Comparison of ENCODE assay signal across 15 mouse cellular contexts in genomic region chr4:156050391-156050980, GRCm38 (mm10). TPM values are rescaled to one million over a fixed set of nuclear protein-coding genes. Genes with fewer than 3 reads are reported as not detected.
A peak's percentile ranks its signal among the peaks of the same experiment; 100 is the strongest.
DNase-seq lines count a peak whose midpoint lies in the region; ATAC-seq and TF ChIP-seq lines count a peak whose summit lies in the region.
"Had no signal": no experiment of that assay in that cellular context is flagged by ENCODE, and none has a peak within 500 bp of the region (broad histone marks: within the 10 kb centered on the region; RNA-seq: fewer than 3 reads in every experiment).

No protein-coding gene starts in this region.

- H3K4me1 ChIP-seq in testis, adult 2 months (ENCODE audit: control insufficient read depth, insufficient read depth, low read length) = no peaks in the 10 kb centered on the region
- peaks cover 10% of the 10 kb centered on the region; the same call in 1 of the 2 replicates for H3K4me1 ChIP-seq in lung, embryonic 15.5 days
- H3K4me1 ChIP-seq: forebrain, embryonic 12.5 days had no signal

- TF ChIP-seq CTCF in testis, adult 2 months (IDR thresholded peaks at IDR 0.05; ENCODE audit: control insufficient read depth, insufficient read depth, insufficient replicate concordance, low read depth, low read length) = no peak

- H3K9ac ChIP-seq in lung, embryonic 15.5 days = no peak overlapping the region
- H3K9ac ChIP-seq: forebrain, embryonic 12.5 days had no signal

- no peak for DNase-seq in testis, postnatal 10 days (ENCODE audit: low spot score)
- DNase-seq in adrenal gland, postnatal 25 days = peak; percentile 60
- peak; percentile 45 for DNase-seq in testis, postnatal 14 days (ENCODE audit: low spot score)
- DNase-seq in spleen, postnatal 4 days (ENCODE audit: low spot score in 2 of 2) = no peak
- DNase-seq in layer of hippocampus, adult 9-11 months = no peak
- DNase-seq: kidney, postnatal 4 days had no signal

- 42% methylated on average over 6 of the region's 6 CpGs for WGBS in lung, embryonic 15.5 days

- no peaks in the 10 kb centered on the region for H3K9me3 ChIP-seq in lung, embryonic 15.5 days
- H3K9me3 ChIP-seq: forebrain, embryonic 12.5 days had no signal

- TF ChIP-seq POLR2A in testis, adult 2 months (IDR thresholded peaks at IDR 0.05; ENCODE audit: control insufficient read depth, low read depth, low read length) = no peak; the same call in 1 of the 2 replicates

- no peaks in the 10 kb centered on the region for H3K36me3 ChIP-seq in testis, adult 2 months (ENCODE audit: control insufficient read depth, insufficient read depth, low read length)
- H3K36me3 ChIP-seq in lung, embryonic 15.5 days = no peaks in the 10 kb centered on the region
- H3K36me3 ChIP-seq: forebrain, embryonic 12.5 days had no signal

- peak; percentile 28; the same call in 1 of the 2 replicates for ATAC-seq in lung, embryonic 15.5 days (ENCODE audit: borderline replicate concordance, extremely low read depth, low FRiP score, low TSS enrichment)
- ATAC-seq: inflammation-experienced regulatory T-cells, adult 6 months had no signal

- H3K4me2 ChIP-seq in lung, embryonic 15.5 days = no peak overlapping the region
- H3K4me2 ChIP-seq: forebrain, embryonic 12.5 days; liver, embryonic 11.5 days; midbrain, embryonic 11.5 days had no signal

- H3K4me3 ChIP-seq in testis, adult 2 months (ENCODE audit: control insufficient read depth, low read depth, low read length) = peak overlapping the region; percentile 83
- no peak overlapping the region for H3K4me3 ChIP-seq in lung, embryonic 15.5 days
- H3K4me3 ChIP-seq: forebrain, embryonic 12.5 days had no signal

- H3K27ac ChIP-seq in testis, adult 2 months (ENCODE audit: control insufficient read depth, insufficient read depth, low read depth, low read length) = peak overlapping the region; percentile 59; the same call in 1 of the 2 replicates
- H3K27ac ChIP-seq in lung, embryonic 15.5 days = no peak overlapping the region
- H3K27ac ChIP-seq: forebrain, embryonic 12.5 days had no signal

- H3K27me3 ChIP-seq in testis, adult 2 months (ENCODE audit: control insufficient read depth, insufficient read depth, low read length) = no peaks in the 10 kb centered on the region
- no peaks in the 10 kb centered on the region for H3K27me3 ChIP-seq in lung, embryonic 15.5 days
- H3K27me3 ChIP-seq: forebrain, embryonic 12.5 days had no signal

RNA-seq across cellular contexts. Expression of gene Ttll10, which starts 8.7 kb away (rescaled TPM):
- polyA plus RNA-seq in testis, adult 2 months (2012; rRNA removed) = 641 and 673 TPM in 2 replicates
- 0.61 TPM in 1 of 2 replicates, not detected in the other for total RNA-seq in adrenal gland, postnatal 25 days (2021)
- polyA plus RNA-seq in lung, embryonic 15.5 days (2015; fragmentation: Nextera tagmentation; extraction: Ambion mirVana) = 2.9 TPM in 2 replicates
- total RNA-seq: gastrocnemius, adult 8-10 months had no signal
- polyA plus RNA-seq: midbrain, embryonic 11.5 days; neural tube, embryonic 11.5 days had no signal

RNA-seq across cellular contexts. Expression of gene Tnfrsf18, which starts 24.5 kb away (rescaled TPM):
- not detected in 2 replicates for polyA plus RNA-seq in testis, adult 2 months (2012; rRNA removed)
- not detected in 2 replicates for total RNA-seq in adrenal gland, postnatal 25 days (2021)
- polyA plus RNA-seq in lung, embryonic 15.5 days (2015; fragmentation: Nextera tagmentation; extraction: Ambion mirVana) = 1.6 and 2.7 TPM in 2 replicates
- total RNA-seq: gastrocnemius, adult 8-10 months; left cerebral cortex, adult 8-10 months had no signal

RNA-seq across cellular contexts. Expression of gene Tnfrsf4, which starts 36.8 kb away (rescaled TPM):
- 2.8 and 3.4 TPM in 2 replicates for polyA plus RNA-seq in testis, adult 2 months (2012; rRNA removed)
- 1.5 TPM in 1 of 2 replicates, not detected in the other for total RNA-seq in adrenal gland, postnatal 25 days (2021)
- 0.39 and 0.42 TPM in 2 replicates for polyA plus RNA-seq in lung, embryonic 15.5 days (2015; fragmentation: Nextera tagmentation; extraction: Ambion mirVana)

RNA-seq across cellular contexts. Expression of gene Sdf4, which starts 57.8 kb away (rescaled TPM):
- polyA plus RNA-seq in testis, adult 2 months (2012; rRNA removed) = 47.6 and 50.5 TPM in 2 replicates
- total RNA-seq in adrenal gland, postnatal 25 days (2021) = 248 and 275 TPM in 2 replicates
- polyA plus RNA-seq in lung, embryonic 15.5 days (2015; fragmentation: Nextera tagmentation; extraction: Ambion mirVana) = 156 and 162 TPM in 2 replicates

RNA-seq across cellular contexts. Expression of gene B3galt6, which starts 58.0 kb away (rescaled TPM):
- 2.4 and 2.5 TPM in 2 replicates for polyA plus RNA-seq in testis, adult 2 months (2012; rRNA removed)
- 6.6 and 9.7 TPM in 2 replicates for total RNA-seq in adrenal gland, postnatal 25 days (2021)
- polyA plus RNA-seq in lung, embryonic 15.5 days (2015; fragmentation: Nextera tagmentation; extraction: Ambion mirVana) = 16.4 and 17.0 TPM in 2 replicates

Comparison
In these comparisons a context has a peak if more than half of its experiments do, and no peak if none do; other contexts are left out.
1. DNase-seq: peak in adrenal gland, postnatal 25 days (single experiment) and testis, postnatal 14 days (single experiment); none in testis, postnatal 10 days (single experiment), spleen, postnatal 4 days (0 of 2) and layer of hippocampus, adult 9-11 months (single experiment).
2. RNA of gene Ttll10, which starts 8.7 kb away (polyA plus RNA-seq): 641 to 673 TPM in testis, adult 2 months; 2.9 TPM in lung, embryonic 15.5 days; every median in the first group is over 100 times any median in the second.